Mouse (Mus musculus): ENCODE measurements around the gene Slc52a3. TPM values are rescaled to one million over a fixed set of nuclear protein-coding genes. Genes with fewer than 3 reads are reported as not detected.

Slc52a3 gene
- polyA plus RNA-seq, 1 experiment from 2014 or later = 1.5 TPM

GRCm38 (mm10) chr2:152000735-152001134, 4.4 kb downstream of the Slc52a3 start:
- Histone ChIP-seq H3K4me2 (no peak overlapping the region), H3K9ac (no peak overlapping the region), H3K4me1 (replicated peaks) (peaks cover 51% of the 10 kb centered on the region), H3K9me3 (replicated peaks) (no peaks in the 10 kb centered on the region), H3K27ac (no peak overlapping the region), H3K4me3 (replicated peaks) (no peak overlapping the region), H3K27me3 (peaks cover 43% of the 10 kb centered on the region), H3K36me3 (no peaks in the 10 kb centered on the region)
- no peak for DNase-seq
- no peak for ATAC-seq (ENCODE audit: low read depth)
- 55% methylated on average over 6 of the region's 6 CpGs for WGBS (ENCODE audit: insufficient replicate concordance)

DNA sequence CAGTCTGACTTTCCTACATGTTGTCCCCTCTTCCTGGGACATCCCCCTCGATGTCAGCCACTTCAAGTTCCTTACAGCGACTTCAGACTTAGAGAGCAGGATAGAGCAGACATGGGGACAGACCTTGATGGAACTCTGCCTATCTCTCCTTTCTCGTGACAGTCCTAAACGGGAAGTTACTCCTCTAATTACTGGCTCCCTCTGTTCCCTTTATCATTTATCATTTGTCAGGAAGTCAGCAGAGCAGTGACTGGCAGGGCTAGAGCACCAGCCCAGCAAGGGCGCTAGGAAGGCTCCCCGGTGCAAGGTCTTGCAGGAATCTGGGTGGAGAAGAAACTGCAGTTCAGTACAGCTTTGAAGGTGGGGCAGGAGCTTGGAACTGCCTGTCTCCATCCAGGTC, 6.2 kb downstream of the Slc52a3 start:
- DNase-seq (no peak), ATAC-seq (ENCODE audit: low read depth) (no peak)
- 12% methylated on average over 6 of the region's 6 CpGs for WGBS (ENCODE audit: insufficient replicate concordance)
- Histone ChIP-seq H3K36me3 (no peaks in the 10 kb centered on the region), H3K9me3 (replicated peaks) (no peaks in the 10 kb centered on the region), H3K27me3 (peaks cover 31% of the 10 kb centered on the region), H3K27ac (no peak overlapping the region), H3K9ac (no peak overlapping the region), H3K4me2 (no peak overlapping the region), H3K4me3 (replicated peaks) (no peak overlapping the region), H3K4me1 (replicated peaks) (peaks cover 35% of the 10 kb centered on the region)

DNA sequence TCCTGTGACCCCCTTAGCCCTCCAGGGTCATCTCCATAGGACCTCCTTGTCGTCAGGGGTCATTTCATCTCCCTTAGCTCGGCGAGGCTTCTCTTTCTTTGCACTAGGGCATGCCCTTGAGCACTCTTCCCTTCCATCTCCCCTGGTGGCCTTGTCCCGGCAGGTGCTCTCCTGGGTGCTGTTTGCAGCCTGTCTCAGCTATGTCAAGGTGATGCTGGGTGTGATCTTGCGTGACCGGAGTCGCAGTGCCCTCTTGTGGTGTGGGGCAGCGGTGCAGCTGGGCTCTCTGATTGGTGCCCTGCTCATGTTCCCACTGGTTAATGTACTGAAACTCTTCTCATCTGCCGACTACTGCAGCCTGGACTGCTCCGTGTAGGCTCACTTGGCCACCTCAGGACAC, 11.5 kb downstream of the Slc52a3 start:
- no peaks in the 10 kb centered on the region for H3K27me3 ChIP-seq
- H3K27ac ChIP-seq = no peak overlapping the region
- 57% methylated on average over 10 of the region's 10 CpGs for WGBS (ENCODE audit: insufficient replicate concordance)
- no peak for ATAC-seq (ENCODE audit: low read depth)
- H3K9me3 ChIP-seq (replicated peaks) = no peaks in the 10 kb centered on the region
- H3K4me2 ChIP-seq = no peak overlapping the region
- H3K36me3 ChIP-seq = no peaks in the 10 kb centered on the region
- DNase-seq = no peak
- no peak overlapping the region for H3K4me3 ChIP-seq (replicated peaks)
- H3K4me1 ChIP-seq (replicated peaks) = no peaks in the 10 kb centered on the region
- H3K9ac ChIP-seq = no peak overlapping the region

- Histone ChIP-seq H3K27ac (no peak overlapping the region), H3K9ac (no peak overlapping the region), H3K4me2 (no peak overlapping the region), H3K36me3 (no peaks in the 10 kb centered on the region), H3K4me1 (replicated peaks) (no peaks in the 10 kb centered on the region), H3K9me3 (replicated peaks) (no peaks in the 10 kb centered on the region), H3K27me3 (no peaks in the 10 kb centered on the region), H3K4me3 (replicated peaks) (no peak overlapping the region)
- WGBS (ENCODE audit: insufficient replicate concordance) = 51% methylated on average over 15 of the region's 15 CpGs
- no peak for ATAC-seq (ENCODE audit: low read depth)
- no peak for DNase-seq
These were observed 12.9 kb downstream of the Slc52a3 start for GRCm38 (mm10) chr2:152009061-152009779.

DNA sequence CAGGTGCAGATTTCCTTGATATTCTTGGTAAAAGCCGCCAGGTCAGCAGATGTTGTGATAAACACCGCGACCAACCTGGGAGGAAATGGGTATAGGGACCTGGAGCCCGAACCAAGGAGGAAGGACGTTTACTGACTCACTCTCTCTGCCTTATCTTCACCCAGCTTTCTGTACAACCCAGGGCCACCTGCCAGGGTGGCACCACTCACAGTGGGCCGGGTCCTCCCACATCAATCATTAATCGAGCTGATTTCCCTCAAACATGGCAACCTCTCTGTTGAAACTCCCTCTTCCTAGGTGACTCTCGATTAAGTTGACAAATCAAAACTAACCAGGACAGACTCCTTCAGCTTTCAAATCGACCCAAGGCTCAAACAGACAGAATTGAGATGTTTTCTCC, 13.9 kb downstream of the Slc52a3 start:
- Histone ChIP-seq H3K27me3 (no peaks in the 10 kb centered on the region), H3K4me1 (replicated peaks) (no peaks in the 10 kb centered on the region), H3K27ac (no peak overlapping the region), H3K4me2 (no peak overlapping the region), H3K4me3 (replicated peaks) (no peak overlapping the region), H3K9ac (no peak overlapping the region), H3K36me3 (no peaks in the 10 kb centered on the region), H3K9me3 (replicated peaks) (no peaks in the 10 kb centered on the region)
- ATAC-seq (ENCODE audit: low read depth) (no peak), DNase-seq (no peak)
- 44% methylated on average over 9 of the region's 9 CpGs for WGBS (ENCODE audit: insufficient replicate concordance)

DNA sequence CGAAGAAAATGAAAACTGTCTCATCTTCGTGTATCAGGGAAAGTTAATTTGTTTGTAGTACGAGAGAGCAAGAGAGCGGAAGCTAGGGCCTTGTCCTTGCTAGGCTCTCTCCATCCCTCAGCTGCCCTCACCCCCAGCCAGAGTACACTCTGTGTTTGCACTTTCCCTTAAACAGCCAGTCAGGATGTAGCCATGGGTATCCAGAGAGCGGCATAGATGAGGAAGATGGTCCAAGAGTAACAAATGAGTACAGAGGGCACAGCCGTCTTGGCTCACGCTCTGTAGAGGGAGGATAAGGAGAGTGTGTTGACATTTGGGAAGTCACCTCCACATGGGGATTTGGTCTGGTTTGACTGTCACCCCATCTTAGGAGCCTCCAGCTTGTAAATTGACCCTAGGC, 14.3 kb downstream of the Slc52a3 start:
- WGBS (ENCODE audit: insufficient replicate concordance) = 69% methylated on average over 7 of the region's 7 CpGs
- no peak for DNase-seq
- H3K27me3 ChIP-seq = no peaks in the 10 kb centered on the region
- H3K4me3 ChIP-seq (replicated peaks) = no peak overlapping the region
- ATAC-seq (ENCODE audit: low read depth) = no peak
- no peak overlapping the region for H3K9ac ChIP-seq
- no peaks in the 10 kb centered on the region for H3K9me3 ChIP-seq (replicated peaks)
- H3K27ac ChIP-seq = no peak overlapping the region
- H3K36me3 ChIP-seq = no peaks in the 10 kb centered on the region
- no peaks in the 10 kb centered on the region for H3K4me1 ChIP-seq (replicated peaks)
- no peak overlapping the region for H3K4me2 ChIP-seq

DNA sequence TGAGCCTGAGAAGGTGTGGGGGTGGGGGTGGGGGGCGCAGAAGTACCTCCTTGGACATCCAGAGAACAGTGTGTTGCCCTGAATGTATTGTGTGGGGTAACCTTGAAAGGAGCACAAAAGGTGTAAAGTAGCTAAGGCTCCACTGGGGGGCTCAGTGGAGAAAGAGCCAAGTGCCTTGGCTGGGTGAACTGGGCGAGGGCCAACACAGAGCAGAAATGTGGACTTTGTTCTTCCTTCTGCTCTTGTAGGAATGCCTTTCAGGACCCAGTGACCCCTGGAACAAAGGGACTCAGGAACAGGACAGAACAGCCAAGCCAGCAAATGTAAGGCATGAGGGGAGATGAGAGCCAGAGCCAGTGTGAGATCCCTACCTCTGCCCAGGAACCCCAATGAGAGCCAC, 15.4 kb downstream of the Slc52a3 start:
- H3K9me3 ChIP-seq (replicated peaks) = no peaks in the 10 kb centered on the region
- ATAC-seq (ENCODE audit: low read depth) = no peak
- H3K27ac ChIP-seq = no peak overlapping the region
- H3K36me3 ChIP-seq = no peaks in the 10 kb centered on the region
- no peak for DNase-seq
- H3K9ac ChIP-seq = no peak overlapping the region
- no peak overlapping the region for H3K4me3 ChIP-seq (replicated peaks)
- WGBS (ENCODE audit: insufficient replicate concordance) = 32% methylated on average over 2 of the region's 2 CpGs
- no peaks in the 10 kb centered on the region for H3K27me3 ChIP-seq
- no peak overlapping the region for H3K4me2 ChIP-seq
- no peaks in the 10 kb centered on the region for H3K4me1 ChIP-seq (replicated peaks)

- Histone ChIP-seq H3K4me3 (replicated peaks) (no peak overlapping the region), H3K27ac (no peak overlapping the region), H3K4me1 (replicated peaks) (no peaks in the 10 kb centered on the region), H3K27me3 (no peaks in the 10 kb centered on the region), H3K36me3 (no peaks in the 10 kb centered on the region), H3K4me2 (no peak overlapping the region), H3K9me3 (replicated peaks) (no peaks in the 10 kb centered on the region), H3K9ac (no peak overlapping the region)
- DNase-seq (no peak), ATAC-seq (ENCODE audit: low read depth) (no peak)
- WGBS (ENCODE audit: insufficient replicate concordance) = 45% methylated on average over 4 of the region's 4 CpGs
These were observed 15.9 kb downstream of the Slc52a3 start for GRCm38 (mm10) chr2:152012222-152012621.

DNA sequence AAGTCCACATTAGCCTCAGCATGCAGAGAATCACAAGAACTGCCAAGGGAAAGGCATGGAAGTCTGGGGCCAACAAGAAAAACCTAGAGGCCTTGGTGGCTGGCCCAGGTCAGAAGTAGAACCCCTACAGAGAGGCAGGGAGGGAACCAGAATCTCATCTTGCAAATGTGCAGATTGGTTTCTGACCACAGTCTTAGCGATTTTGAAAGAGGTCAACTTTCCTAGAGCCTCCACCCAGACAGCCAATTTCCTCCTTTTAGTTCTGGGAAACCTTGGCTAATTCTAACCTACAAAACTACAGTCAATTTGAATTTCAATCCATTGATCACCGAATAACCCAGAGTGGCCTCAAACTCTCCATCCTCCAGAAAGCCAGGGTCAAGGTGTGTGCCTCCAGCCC, 16.4 kb downstream of the Slc52a3 start:
- no peaks in the 10 kb centered on the region for H3K36me3 ChIP-seq
- DNase-seq = no peak
- H3K4me3 ChIP-seq (replicated peaks) = no peak overlapping the region
- H3K9ac ChIP-seq = no peak overlapping the region
- no peak overlapping the region for H3K27ac ChIP-seq
- H3K4me1 ChIP-seq (replicated peaks) = no peaks in the 10 kb centered on the region
- no peak overlapping the region for H3K4me2 ChIP-seq
- no peaks in the 10 kb centered on the region for H3K27me3 ChIP-seq
- 39% methylated on average over 2 of the region's 2 CpGs for WGBS (ENCODE audit: insufficient replicate concordance)
- no peak for ATAC-seq (ENCODE audit: low read depth)
- H3K9me3 ChIP-seq (replicated peaks) = no peaks in the 10 kb centered on the region

- Histone ChIP-seq H3K4me2 (no peak overlapping the region), H3K4me3 (replicated peaks) (no peak overlapping the region), H3K36me3 (no peaks in the 10 kb centered on the region), H3K9ac (no peak overlapping the region), H3K4me1 (replicated peaks) (no peaks in the 10 kb centered on the region), H3K27ac (no peak overlapping the region), H3K27me3 (no peaks in the 10 kb centered on the region), H3K9me3 (replicated peaks) (no peaks in the 10 kb centered on the region)
- DNase-seq = no peak
- 37% methylated on average over 4 of the region's 4 CpGs for WGBS (ENCODE audit: insufficient replicate concordance)
- ATAC-seq (ENCODE audit: low read depth) = no peak
These were observed 19.7 kb downstream of the Slc52a3 start for GRCm38 (mm10) chr2:152015997-152016396.

GRCm38 (mm10) chr2:152016666-152017065, 20.4 kb downstream of the Slc52a3 start:
- H3K4me2 ChIP-seq = no peak overlapping the region
- no peak overlapping the region for H3K27ac ChIP-seq
- DNase-seq = no peak
- no peaks in the 10 kb centered on the region for H3K27me3 ChIP-seq
- H3K9ac ChIP-seq = no peak overlapping the region
- no peak overlapping the region for H3K4me3 ChIP-seq (replicated peaks)
- H3K9me3 ChIP-seq (replicated peaks) = no peaks in the 10 kb centered on the region
- 71% methylated on average over 9 of the region's 9 CpGs for WGBS (ENCODE audit: insufficient replicate concordance)
- no peak for ATAC-seq (ENCODE audit: low read depth)
- H3K36me3 ChIP-seq = no peaks in the 10 kb centered on the region
- H3K4me1 ChIP-seq (replicated peaks) = no peaks in the 10 kb centered on the region

DNA sequence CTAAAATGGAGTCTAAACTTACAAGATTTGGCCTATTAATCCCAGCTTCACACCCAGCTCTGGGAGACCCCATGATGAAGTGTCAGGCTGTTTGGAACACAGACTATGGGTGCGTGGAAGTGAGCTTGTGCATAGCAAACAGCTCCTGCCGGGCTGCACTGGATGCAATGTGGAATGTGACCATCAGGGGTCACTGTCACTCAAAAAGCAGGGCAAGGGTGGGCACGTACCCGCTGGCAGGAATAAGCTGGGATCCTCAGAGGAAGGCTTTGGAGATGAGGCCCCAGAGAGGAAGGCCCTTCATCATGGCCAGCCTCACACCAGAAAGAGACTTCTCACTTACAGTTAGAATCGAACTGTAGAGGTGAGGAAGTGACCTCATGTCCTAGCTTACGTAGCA, 23.9 kb downstream of the Slc52a3 start:
- Histone ChIP-seq H3K9me3 (replicated peaks) (no peaks in the 10 kb centered on the region), H3K4me2 (no peak overlapping the region), H3K36me3 (no peaks in the 10 kb centered on the region), H3K4me1 (replicated peaks) (no peaks in the 10 kb centered on the region), H3K4me3 (replicated peaks) (no peak overlapping the region), H3K9ac (no peak overlapping the region), H3K27ac (no peak overlapping the region), H3K27me3 (peaks cover 7% of the 10 kb centered on the region; the same call in 1 of the 2 replicates)
- 20% methylated on average over 6 of the region's 6 CpGs for WGBS (ENCODE audit: insufficient replicate concordance)
- no peak for DNase-seq
- no peak for ATAC-seq (ENCODE audit: low read depth)

Data from liver, embryonic 13.5 days (tissue).